Mouse (Mus musculus) megakaryocyte, embryonic 14.5 days (primary cell): ENCODE data around the gene Klhl22. TPM values are rescaled to one million over a fixed set of nuclear protein-coding genes. Genes with fewer than 3 reads are reported as not detected.
A peak's percentile ranks its signal among the peaks of the same experiment; 100 is the strongest.

Experiments
- H3K27me3 ChIP-seq: replicated peaks from 2 replicates; pipeline ENCODE3; 2012; ENCODE audit warnings: inconsistent platforms
- H3K36me3 ChIP-seq: replicated peaks from 2 replicates; pipeline ENCODE3; 2012; ENCODE audit warnings: low read length, inconsistent platforms, mixed read lengths
- H3K4me1 ChIP-seq: 2 replicates; pipeline ENCODE4 v1.6.1; 2012; ENCODE audit warnings: inconsistent platforms
- H3K4me3 ChIP-seq: replicated peaks from 2 replicates; pipeline ENCODE3; 2012; ENCODE audit warnings: moderate library complexity, mild to moderate bottlenecking, inconsistent platforms
- H3K9me3 ChIP-seq: 2 replicates; pipeline ENCODE4 v1.6.1; 2012; ENCODE audit warnings: inconsistent platforms
- FLI1 ChIP-seq: IDR thresholded peaks from 2 replicates; pipeline ENCODE4 v1.6.1; 2012; ENCODE audit warnings: low read length, inconsistent platforms, mixed read lengths
- GATA1 ChIP-seq: IDR thresholded peaks from 3 replicates; pipeline ENCODE4 v1.6.1; 2012; ENCODE audit warnings: mixed read lengths, low read length, inconsistent platforms, borderline replicate concordance
- polyA plus RNA-seq: library from polyadenylated mRNA; stranded (reverse); fragments of >175 nt; gene quantifications from 2 replicates; pipeline ENCODE4 v1.2.3, GENCODE M21; 2012; ENCODE audit warnings: low replicate concordance; ENCODE audit not compliant: insufficient read depth

Klhl22 gene
- polyA plus RNA-seq, 1 experiment: 4.0 TPM

GRCm38 (mm10) chr16:17806581-17807191, 47.3 kb downstream of the Klhl22 start:
- no peaks in the 10 kb centered on the region; the same call in 1 of the 2 replicates for H3K9me3 ChIP-seq
- no peaks in the 10 kb centered on the region for H3K36me3 ChIP-seq
- peaks cover 97% of the 10 kb centered on the region for H3K27me3 ChIP-seq
- peaks cover 62% of the 10 kb centered on the region for H3K4me1 ChIP-seq
- TF ChIP-seq GATA1 (no peak), FLI1 (no peak)
- peak overlapping the region; percentile 90 for H3K4me3 ChIP-seq

GRCm38 (mm10) chr16:17807192-17808009, 48.0 kb downstream of the Klhl22 start:
- H3K4me1 ChIP-seq: peaks cover 61% of the 10 kb centered on the region
- TF ChIP-seq FLI1 (no peak), GATA1 (no peak)
- H3K4me3 ChIP-seq: peak overlapping the region; percentile 90
- H3K27me3 ChIP-seq: peaks cover 92% of the 10 kb centered on the region
- no peaks in the 10 kb centered on the region for H3K36me3 ChIP-seq
- no peaks in the 10 kb centered on the region; the same call in 1 of the 2 replicates for H3K9me3 ChIP-seq

GRCm38 (mm10) chr16:17809125-17809524, 49.7 kb downstream of the Klhl22 start:
- TF ChIP-seq GATA1 (no peak), FLI1 (no peak)
- H3K9me3 ChIP-seq: no peaks in the 10 kb centered on the region; the same call in 1 of the 2 replicates
- no peaks in the 10 kb centered on the region for H3K36me3 ChIP-seq
- no peak overlapping the region for H3K4me3 ChIP-seq
- H3K27me3 ChIP-seq: peaks cover 92% of the 10 kb centered on the region
- H3K4me1 ChIP-seq: peaks cover 46% of the 10 kb centered on the region

GRCm38 (mm10) chr16:17809711-17810110, 50.3 kb downstream of the Klhl22 start:
- no peaks in the 10 kb centered on the region; the same call in 1 of the 2 replicates for H3K9me3 ChIP-seq
- H3K4me3 ChIP-seq: no peak overlapping the region
- no peaks in the 10 kb centered on the region for H3K36me3 ChIP-seq
- TF ChIP-seq FLI1: no peak
- TF ChIP-seq GATA1: no peak
- peaks cover 40% of the 10 kb centered on the region for H3K4me1 ChIP-seq
- H3K27me3 ChIP-seq: peaks cover 91% of the 10 kb centered on the region

- Histone ChIP-seq H3K27me3 (peaks cover 91% of the 10 kb centered on the region), H3K36me3 (no peaks in the 10 kb centered on the region), H3K4me1 (peaks cover 38% of the 10 kb centered on the region), H3K4me3 (no peak overlapping the region), H3K9me3 (peaks cover 13% of the 10 kb centered on the region)
- no peak for TF ChIP-seq FLI1
Measured at GRCm38 (mm10) chr16:17812120-17812519, 52.7 kb downstream of the Klhl22 start.

- Histone ChIP-seq H3K27me3 (peaks cover 88% of the 10 kb centered on the region), H3K36me3 (no peaks in the 10 kb centered on the region), H3K9me3 (peaks cover 23% of the 10 kb centered on the region), H3K4me3 (no peak overlapping the region), H3K4me1 (peaks cover 29% of the 10 kb centered on the region)
- TF ChIP-seq GATA1 (no peak), FLI1 (no peak)
Measured at GRCm38 (mm10) chr16:17813173-17813572, 53.8 kb downstream of the Klhl22 start.

GRCm38 (mm10) chr16:17815411-17816402, 56.3 kb downstream of the Klhl22 start:
- peaks cover 36% of the 10 kb centered on the region for H3K9me3 ChIP-seq
- TF ChIP-seq GATA1 (no peak), FLI1 (no peak)
- peaks cover 83% of the 10 kb centered on the region for H3K27me3 ChIP-seq

GRCm38 (mm10) chr16:17816528-17816927, 57.1 kb downstream of the Klhl22 start:
- H3K4me3 ChIP-seq: no peak overlapping the region
- H3K4me1 ChIP-seq: peaks cover 19% of the 10 kb centered on the region
- H3K36me3 ChIP-seq: no peaks in the 10 kb centered on the region
- H3K9me3 ChIP-seq: peaks cover 36% of the 10 kb centered on the region
- peaks cover 85% of the 10 kb centered on the region for H3K27me3 ChIP-seq
- TF ChIP-seq FLI1 (no peak), GATA1 (no peak)

More at GRCm38 (mm10) chr16:17815411-17816402, 56.3 kb downstream of the Klhl22 start:
- Histone ChIP-seq H3K4me1 (peaks cover 19% of the 10 kb centered on the region), H3K4me3 (peak overlapping the region; percentile 93), H3K36me3 (no peaks in the 10 kb centered on the region)

GRCm38 (mm10) chr16:17826500-17826899, 67.1 kb downstream of the Klhl22 start:
- H3K4me3 ChIP-seq: no peak overlapping the region
- no peaks in the 10 kb centered on the region for H3K36me3 ChIP-seq
- peaks cover 11% of the 10 kb centered on the region for H3K4me1 ChIP-seq
- H3K9me3 ChIP-seq: no peaks in the 10 kb centered on the region
- no peak for TF ChIP-seq GATA1
- no peak for TF ChIP-seq FLI1
- H3K27me3 ChIP-seq: peaks cover 95% of the 10 kb centered on the region
